Mouse (Mus musculus) CH12.LX (cell line): ENCODE data around the gene Nrd1. TPM values are rescaled to one million over a fixed set of nuclear protein-coding genes. Genes with fewer than 3 reads are reported as not detected.

ENCODE experiments used
- DNase-seq: peaks from one replicate; pipeline ENCODE4 v3.0.0-alpha.2; 2013; ENCODE audit errors: extremely low read depth
- H3K27ac ChIP-seq: 2 replicates; pipeline ENCODE4 v1.5.1; 2012; ENCODE audit warnings: low read depth, mild to moderate bottlenecking, control low read depth, moderate library complexity; ENCODE audit not compliant: insufficient read depth
- H3K27me3 ChIP-seq: replicated peaks from 2 replicates; pipeline ENCODE3; 2012; ENCODE audit warnings: inconsistent platforms
- H3K36me3 ChIP-seq, 2 experiments: replicated peaks in 1 of 2; 2 replicates each; pipeline versions ENCODE3 to v1.6.1; 2012; ENCODE audit warnings: inconsistent platforms in 1 of 2, low read length in 1 of 2, mild to moderate bottlenecking in 1 of 2, mixed read lengths in 1 of 2, moderate library complexity in 1 of 2; ENCODE audit not compliant: control insufficient read depth in 1 of 2, insufficient read depth in 1 of 2
- H3K4me1 ChIP-seq, 2 experiments: 2 replicates each; pipeline ENCODE4 v1.6.1; 2012; ENCODE audit warnings: inconsistent platforms in 1 of 2, moderate library complexity in 1 of 2; ENCODE audit not compliant: insufficient read depth in 2 of 2, control insufficient read depth in 1 of 2
- H3K4me2 ChIP-seq: 2 replicates; pipeline ENCODE4 v1.6.1; 2012; ENCODE audit warnings: low read depth, mild to moderate bottlenecking, control low read depth; ENCODE audit not compliant: poor library complexity, insufficient read depth, severe bottlenecking
- H3K4me3 ChIP-seq, 3 experiments: fragments of 150-350 bp in 1 of 3; sonication (generic) in 1 of 3; replicated peaks in 1 of 3; 2 replicates each; pipeline versions ENCODE3 to v1.5.1; 2011 to 2012; ENCODE audit warnings: low read depth in 2 of 3, low read length in 2 of 3, mild to moderate bottlenecking in 2 of 3, moderate library complexity in 2 of 3, control low read depth in 1 of 3, improper control_type of control experiment in 1 of 3, inconsistent platforms in 1 of 3, mixed read lengths in 1 of 3; ENCODE audit not compliant: poor library complexity in 1 of 3
- H3K79me2 ChIP-seq: replicated peaks from 2 replicates; pipeline ENCODE4 v1.6.1; 2012; ENCODE audit warnings: mild to moderate bottlenecking, moderate library complexity; ENCODE audit not compliant: control insufficient read depth, poor library complexity, insufficient read depth, severe bottlenecking; ENCODE audit errors: extremely low read depth
- H3K9ac ChIP-seq: 2 replicates; pipeline ENCODE4 v1.6.1; 2012; ENCODE audit warnings: low read depth, mild to moderate bottlenecking, control low read depth, moderate library complexity; ENCODE audit not compliant: insufficient read depth
- H3K9me3 ChIP-seq: replicated peaks from 2 replicates; pipeline ENCODE3; 2012; ENCODE audit warnings: low read length, inconsistent platforms, mixed read lengths
- BHLHE40 ChIP-seq: IDR thresholded peaks from 2 replicates; pipeline ENCODE4 v1.6.1; 2011; ENCODE audit warnings: mild to moderate bottlenecking, low read depth, low read length, improper control_type of control experiment
- CHD2 ChIP-seq: IDR thresholded peaks from 2 replicates; pipeline ENCODE4 v1.6.1; 2011; ENCODE audit warnings: low read length, improper control_type of control experiment
- CTCF ChIP-seq, 2 experiments: IDR thresholded peaks in 1 of 2; conservative IDR thresholded peaks in 1 of 2; 2 replicates each; pipeline ENCODE4 v1.5.1; 2011 to 2012; ENCODE audit warnings: low read depth in 2 of 2, low read length in 2 of 2, improper control_type of control experiment in 1 of 2, inconsistent platforms in 1 of 2, mild to moderate bottlenecking in 1 of 2, moderate library complexity in 1 of 2
- E2F4 ChIP-seq: IDR thresholded peaks from 2 replicates; pipeline ENCODE4 v1.6.1; 2011; ENCODE audit warnings: low read depth, low read length, improper control_type of control experiment; ENCODE audit not compliant: insufficient replicate concordance
- EP300 ChIP-seq: IDR thresholded peaks from 2 replicates; pipeline ENCODE4 v1.6.1; 2011; ENCODE audit warnings: low read length, improper control_type of control experiment
- ETS1 ChIP-seq: conservative IDR thresholded peaks from 2 replicates; pipeline ENCODE4 v1.6.1; 2012; ENCODE audit warnings: low read depth, mild to moderate bottlenecking, inconsistent platforms, low read length, improper control_type of control experiment, moderate library complexity
- GABPA ChIP-seq: IDR thresholded peaks from 2 replicates; pipeline ENCODE4 v1.6.1; 2012; ENCODE audit warnings: low read depth, low read length, improper control_type of control experiment, inconsistent platforms; ENCODE audit not compliant: insufficient replicate concordance
- IRF4 ChIP-seq: IDR thresholded peaks from 2 replicates; pipeline ENCODE4 v1.6.1; 2014; ENCODE audit warnings: low read depth, mild to moderate bottlenecking, inconsistent platforms, low read length, improper control_type of control experiment
- JUND ChIP-seq: conservative IDR thresholded peaks from 2 replicates; pipeline ENCODE4 v1.6.1; 2011; ENCODE audit warnings: low read depth, low read length, improper control_type of control experiment
- KAT2A ChIP-seq: IDR thresholded peaks from 2 replicates; pipeline ENCODE4 v1.6.1; 2012; ENCODE audit warnings: low read length, improper control_type of control experiment, inconsistent platforms; ENCODE audit not compliant: insufficient replicate concordance
- MAFK ChIP-seq: IDR thresholded peaks from 2 replicates; pipeline ENCODE4 v1.6.1; 2011; ENCODE audit warnings: low read length, improper control_type of control experiment; ENCODE audit not compliant: insufficient replicate concordance
- MAX ChIP-seq: IDR thresholded peaks from 2 replicates; pipeline ENCODE4 v1.6.1; 2011; ENCODE audit warnings: low read length, improper control_type of control experiment
- MAZ ChIP-seq: IDR thresholded peaks from 2 replicates; pipeline ENCODE4 v1.6.1; 2012; ENCODE audit warnings: low read depth, mild to moderate bottlenecking, inconsistent platforms, low read length, improper control_type of control experiment, moderate library complexity
- MEF2A ChIP-seq: IDR thresholded peaks from 2 replicates; pipeline ENCODE4 v1.6.1; 2014; ENCODE audit warnings: low read depth, mild to moderate bottlenecking, inconsistent platforms, low read length, improper control_type of control experiment, borderline replicate concordance
- MXI1 ChIP-seq: IDR thresholded peaks from 2 replicates; pipeline ENCODE4 v1.6.1; 2011; ENCODE audit warnings: mild to moderate bottlenecking, low read depth, low read length, improper control_type of control experiment
- MYC ChIP-seq: IDR thresholded peaks from 2 replicates; pipeline ENCODE4 v1.6.1; 2011; ENCODE audit warnings: low read depth, mild to moderate bottlenecking, improper control_type of control experiment, low read length
- NELFE ChIP-seq: IDR thresholded peaks from 2 replicates; pipeline ENCODE4 v1.6.1; 2011; ENCODE audit warnings: low read depth, low read length, improper control_type of control experiment
- PAX5 ChIP-seq: IDR thresholded peaks from 2 replicates; pipeline ENCODE4 v1.6.1; 2012; ENCODE audit warnings: low read length, inconsistent platforms, mixed read lengths
- POLR2A ChIP-seq: IDR thresholded peaks from 2 replicates; pipeline ENCODE4 v1.6.1; 2011; ENCODE audit warnings: low read depth, mild to moderate bottlenecking, improper control_type of control experiment, low read length
- POLR2AphosphoS2 ChIP-seq: IDR thresholded peaks from 2 replicates; pipeline ENCODE4 v1.6.1; 2011; ENCODE audit warnings: low read depth, low read length, improper control_type of control experiment
- RCOR1 ChIP-seq: conservative IDR thresholded peaks from 2 replicates; pipeline ENCODE4 v1.6.1; 2012; ENCODE audit warnings: low read depth, mild to moderate bottlenecking, inconsistent platforms, low read length, improper control_type of control experiment
- SMC3 ChIP-seq: IDR thresholded peaks from 2 replicates; pipeline ENCODE4 v1.6.1; 2011; ENCODE audit warnings: low read depth, low read length, improper control_type of control experiment
- UBTF ChIP-seq: IDR thresholded peaks from 2 replicates; pipeline ENCODE4 v1.6.1; 2012; ENCODE audit warnings: low read depth, mild to moderate bottlenecking, inconsistent platforms, low read length, improper control_type of control experiment, moderate library complexity
- ZC3H11A ChIP-seq: IDR thresholded peaks from 2 replicates; pipeline ENCODE4 v1.6.1; 2012; ENCODE audit warnings: low read depth, mild to moderate bottlenecking, inconsistent platforms, low read length, improper control_type of control experiment
- ZMIZ1 ChIP-seq: IDR thresholded peaks from 2 replicates; pipeline ENCODE4 v1.6.1; 2012; ENCODE audit warnings: low read depth, mild to moderate bottlenecking, inconsistent platforms, low read length, improper control_type of control experiment
- dilution Hi-C: fragments of 300-500 bp; cut with MboI; formaldehyde crosslinking; loops from 2 replicates; pipeline ENCODE4 v1.14.3; 2020; ENCODE audit warnings: low sequenced_read_pairs; ENCODE audit not compliant: extremely low pct_unique_long_range_greater_than_20kb, extremely low pct_ligation_motif_present
- in situ Hi-C: fragments of 300-500 bp; cut with MboI; formaldehyde crosslinking; loops from 3 replicates; pipeline ENCODE4 v1.14.3; 2019; ENCODE audit warnings: low sequenced_read_pairs, low pct_ligation_motif_present, low pct_unique_long_range_greater_than_20kb, mixed read lengths
- polyA plus RNA-seq: library from polyadenylated mRNA; unstranded; fragments of >175 nt; gene quantifications from 2 replicates; pipeline ENCODE4 v1.2.1, GENCODE M21; 2012; ENCODE audit warnings: low read depth; ENCODE audit not compliant: insufficient read length
- total RNA-seq, 2 experiments: library from RNA; depleted of rRNA; stranded (reverse); fragments of 300-350 nt in 1 of 2; fragments of >200 nt in 1 of 2; gene quantifications; 2 replicates each; pipeline ENCODE4 v1.2.3; 2012 to 2014

Gene Nrd1
- total and polyA plus RNA-seq, 3 experiments = 37.7 to 147 (median 104) TPM

GRCm38 (mm10) chr4:109019301-109019700, 18.8 kb downstream of the Nrd1 start:
- H3K4me2 ChIP-seq = no peak overlapping the region
- H3K9ac ChIP-seq = no peak overlapping the region
- H3K4me3 ChIP-seq = no peak overlapping the region
- H3K27ac ChIP-seq = no peak overlapping the region
- H3K79me2 ChIP-seq = no peaks in the 10 kb centered on the region; the same call in none of the 2 replicates
- peaks cover 20 to 60% of the 10 kb centered on the region in 2 experiments for H3K36me3 ChIP-seq
- no peak for DNase-seq
- TF ChIP-seq UBTF = no peak
- TF ChIP-seq EP300 = no peak
- no peak for TF ChIP-seq JUND
- TF ChIP-seq MAFK = no peak
- TF ChIP-seq CTCF (conservative IDR thresholded peaks at IDR 0.05 in 1 of 2, IDR thresholded peaks at IDR 0.05 in 1 of 2; ENCODE audit: low read depth in 2 of 2, low read length in 2 of 2) = no peak
- no peak for TF ChIP-seq KAT2A
- no peak for TF ChIP-seq MAZ
- no peak for TF ChIP-seq PAX5
- no peak for TF ChIP-seq IRF4
- TF ChIP-seq NELFE = no peak
- no peak for TF ChIP-seq MEF2A
- dilution Hi-C loops (no loop called here), in situ Hi-C loops (no loop called here)
- peaks cover 0 to 23% of the 10 kb centered on the region in 2 experiments; a peak in 2 of 4 replicates for H3K4me1 ChIP-seq
- H3K9me3 ChIP-seq = no peaks in the 10 kb centered on the region
- no peaks in the 10 kb centered on the region for H3K27me3 ChIP-seq

DNA sequence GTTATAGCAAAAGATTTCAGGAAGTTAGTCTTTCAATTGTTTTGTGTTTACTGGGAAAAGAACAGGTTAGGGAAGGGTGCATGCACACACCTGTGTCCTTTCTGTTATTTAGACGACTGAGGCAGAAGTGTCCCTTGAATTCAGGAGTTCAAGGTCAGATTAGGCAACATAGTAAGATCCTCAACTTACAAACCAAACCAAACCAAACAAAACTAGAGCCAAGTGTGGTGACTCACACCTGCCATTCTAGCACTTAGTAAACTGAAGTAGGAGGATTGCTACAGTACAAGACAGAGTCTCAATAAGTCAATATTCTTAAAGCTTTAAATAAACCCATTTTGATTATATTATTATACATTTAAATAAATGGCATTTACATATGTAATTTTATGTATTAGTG, 21.5 kb downstream of the Nrd1 start:
- in situ Hi-C loops (no loop called here), dilution Hi-C loops (no loop called here)
- DNase-seq = no peak
- Histone ChIP-seq H3K4me1 (peaks cover 0 to 14% of the 10 kb centered on the region in 2 experiments; a peak in 2 of 4 replicates), H3K4me2 (no peak overlapping the region), H3K27me3 (no peaks in the 10 kb centered on the region), H3K27ac (no peak overlapping the region), H3K9ac (no peak overlapping the region), H3K79me2 (no peaks in the 10 kb centered on the region; the same call in 1 of the 2 replicates), H3K9me3 (no peaks in the 10 kb centered on the region), H3K36me3 (peaks cover 25 to 73% of the 10 kb centered on the region in 2 experiments), H3K4me3 (no peak overlapping the region)
- TF ChIP-seq POLR2A (no peak), IRF4 (no peak), MXI1 (no peak), RCOR1 (no peak)

- TF ChIP-seq CTCF (conservative IDR thresholded peaks at IDR 0.05 in 1 of 2, IDR thresholded peaks at IDR 0.05 in 1 of 2; ENCODE audit: low read depth in 2 of 2, low read length in 2 of 2) = no peak
- TF ChIP-seq MEF2A = no peak
- TF ChIP-seq NELFE = no peak
- no peak for TF ChIP-seq E2F4
- no peak for TF ChIP-seq POLR2AphosphoS2
- no peak for TF ChIP-seq PAX5
- no peak for TF ChIP-seq SMC3
- no peak for TF ChIP-seq MAZ
- TF ChIP-seq MAFK = no peak
- no peak for TF ChIP-seq BHLHE40
- no peak for TF ChIP-seq GABPA
- TF ChIP-seq UBTF = no peak
- no peak for TF ChIP-seq MAX
- no peak for TF ChIP-seq CHD2
- TF ChIP-seq KAT2A = no peak
- TF ChIP-seq ZC3H11A = no peak
- no peak for TF ChIP-seq POLR2A
- no peak for TF ChIP-seq MYC
- no peak for TF ChIP-seq ETS1
- TF ChIP-seq ZMIZ1 = no peak
- Histone ChIP-seq H3K4me2 (no peak overlapping the region), H3K36me3 (peaks cover 28 to 78% of the 10 kb centered on the region in 2 experiments), H3K4me3 (no peak overlapping the region), H3K27ac (no peak overlapping the region), H3K9me3 (no peaks in the 10 kb centered on the region), H3K27me3 (no peaks in the 10 kb centered on the region), H3K4me1 (no peaks in the 10 kb centered on the region), H3K79me2 (no peaks in the 10 kb centered on the region; the same call in 1 of the 2 replicates), H3K9ac (no peak overlapping the region)
- dilution Hi-C loops = no loop called here
- in situ Hi-C loops = no loop called here
- DNase-seq = no peak
Measured at GRCm38 (mm10) chr4:109025061-109025460, 24.6 kb downstream of the Nrd1 start.
